Mouse (Mus musculus) fat pad, adult 2 months (tissue): Measurements from ENCODE around the gene Zfp867.

Source experiments
- DNase-seq: peaks from one replicate; pipeline ENCODE4 v3.0.0-alpha.2; 2011; ENCODE audit warnings: low read depth, low spot score; ENCODE audit errors: extremely low read depth

The Zfp867 gene

GRCm38 (mm10) chr11:59472326-59472677 is at the start of gene Zfp867:
Zfp867 (minus strand) TSS chr11:59472474.
- DNase-seq = no peak

GRCm38 (mm10) chr11:59519741-59520495 is 47.6 kb upstream of the Zfp867 start:
- DNase-seq = no peak

GRCm38 (mm10) chr11:59518226-59518625 is 46.0 kb upstream of the Zfp867 start:
- no peak for DNase-seq

GRCm38 (mm10) chr11:59517441-59517840 is 45.2 kb upstream of the Zfp867 start:
- DNase-seq = no peak

GRCm38 (mm10) chr11:59514789-59515188 is 42.5 kb upstream of the Zfp867 start:
- DNase-seq = no peak

- DNase-seq = no peak
These were observed 42.1 kb upstream of the Zfp867 start for GRCm38 (mm10) chr11:59514381-59514780.

GRCm38 (mm10) chr11:59513556-59513955 is 41.3 kb upstream of the Zfp867 start:
- no peak for DNase-seq

- no peak for DNase-seq
These were observed 40.5 kb upstream of the Zfp867 start for GRCm38 (mm10) chr11:59512733-59513132.

- DNase-seq = no peak
These were observed 39.3 kb upstream of the Zfp867 start for GRCm38 (mm10) chr11:59511558-59511957.

GRCm38 (mm10) chr11:59506713-59507074 is 34.4 kb upstream of the Zfp867 start:
- DNase-seq = no peak

GRCm38 (mm10) chr11:59505839-59506712 is 33.8 kb upstream of the Zfp867 start:
- DNase-seq = no peak

- DNase-seq = no peak
These were observed 33.1 kb upstream of the Zfp867 start for GRCm38 (mm10) chr11:59505351-59505838.

- DNase-seq = no peak
These were observed 29.9 kb upstream of the Zfp867 start for GRCm38 (mm10) chr11:59501978-59502700.

GRCm38 (mm10) chr11:59497747-59498146 is 25.5 kb upstream of the Zfp867 start:
- no peak for DNase-seq

GRCm38 (mm10) chr11:59496672-59497310 is 24.5 kb upstream of the Zfp867 start:
- no peak for DNase-seq

GRCm38 (mm10) chr11:59486222-59486621 is 13.9 kb upstream of the Zfp867 start:
- DNase-seq = no peak

GRCm38 (mm10) chr11:59485641-59486040 is 13.4 kb upstream of the Zfp867 start:
- DNase-seq = no peak

- DNase-seq = no peak
These were observed 10.9 kb upstream of the Zfp867 start for GRCm38 (mm10) chr11:59483212-59483611.

- no peak for DNase-seq
These were observed 5.0 kb upstream of the Zfp867 start for GRCm38 (mm10) chr11:59477240-59477639.

GRCm38 (mm10) chr11:59471413-59472325 is 605 bp downstream of the Zfp867 start:
- no peak for DNase-seq
